Mouse (Mus musculus): ENCODE data around the gene Igf1r.
A peak's percentile ranks its signal among the peaks of the same experiment; 100 is the strongest.

Igf1r gene

DNA sequence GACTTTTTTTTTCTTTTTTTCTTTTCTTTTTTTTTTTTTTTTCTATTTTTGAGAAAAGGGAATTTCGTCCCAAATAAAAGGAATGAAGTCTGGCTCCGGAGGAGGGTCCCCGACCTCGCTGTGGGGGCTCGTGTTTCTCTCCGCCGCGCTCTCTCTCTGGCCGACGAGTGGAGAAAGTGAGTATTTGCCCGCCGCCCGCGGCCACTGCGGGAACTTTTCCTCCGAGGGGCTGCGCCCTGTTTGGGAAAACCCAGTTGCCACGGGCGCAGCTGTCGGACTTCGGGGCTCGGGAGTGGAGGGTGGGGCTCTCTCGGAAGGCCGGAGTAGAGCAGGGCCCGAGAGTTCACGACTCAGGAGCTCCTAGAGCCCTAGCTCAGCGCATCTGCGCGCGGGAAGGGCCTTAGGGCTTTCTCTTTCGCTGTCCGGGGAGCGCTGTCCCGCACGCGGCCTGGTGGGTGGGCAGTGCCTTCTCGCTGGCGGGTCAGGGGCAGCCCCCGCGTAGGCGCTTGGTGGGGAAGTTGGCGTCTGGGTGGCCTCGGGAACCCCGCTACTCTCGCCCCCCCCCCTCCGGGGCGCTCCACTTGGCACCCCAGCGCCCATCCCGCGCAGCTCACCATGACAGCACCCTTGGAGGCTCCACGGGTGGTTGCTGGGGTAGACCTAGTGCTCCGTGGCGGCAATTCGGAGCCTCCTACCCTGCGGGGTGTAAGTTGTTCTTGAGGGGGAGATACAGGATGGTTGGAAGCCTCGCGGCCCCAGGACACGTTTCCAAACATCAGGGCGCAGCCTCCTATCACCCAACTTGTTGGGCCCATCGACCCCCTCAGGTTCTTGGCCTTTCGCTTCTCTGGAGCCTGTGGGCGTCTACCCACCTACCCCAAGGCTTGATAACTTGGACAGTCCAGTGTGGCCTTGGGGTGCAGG lies at the start of gene Igf1r:
Gene Igf1r, plus strand, starts transcription at position 51 of the 924 bp plus-strand sequence.
- DNase-seq (ENCODE audit: low spot score in 2 of 2), result peak; percentile 27 to 28

DNA sequence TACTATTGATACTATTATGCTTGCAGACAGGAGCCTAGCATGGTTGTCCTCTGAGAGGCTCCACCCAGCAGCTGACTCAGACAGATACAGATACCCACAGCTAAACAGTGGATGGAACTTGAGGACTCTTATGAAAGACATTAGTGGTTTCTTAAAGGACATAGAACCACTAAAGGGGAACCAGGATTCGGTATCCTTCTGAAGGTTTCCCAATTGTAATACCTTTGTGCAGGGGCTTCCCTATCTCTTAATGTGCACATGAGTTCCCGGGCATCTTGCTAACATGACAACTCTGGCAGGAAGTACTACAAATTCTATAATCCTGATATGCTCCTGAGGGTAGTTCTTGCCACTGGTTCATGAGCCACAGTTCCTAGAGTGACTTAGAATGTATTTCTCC lies 46.3 kb upstream of the Igf1r start:
- no peak for DNase-seq (ENCODE audit: low spot score in 2 of 2)

- no peak for DNase-seq (ENCODE audit: low spot score in 2 of 2)
These were observed 44.7 kb upstream of the Igf1r start for GRCm38 (mm10) chr7:67907786-67908400.

DNA sequence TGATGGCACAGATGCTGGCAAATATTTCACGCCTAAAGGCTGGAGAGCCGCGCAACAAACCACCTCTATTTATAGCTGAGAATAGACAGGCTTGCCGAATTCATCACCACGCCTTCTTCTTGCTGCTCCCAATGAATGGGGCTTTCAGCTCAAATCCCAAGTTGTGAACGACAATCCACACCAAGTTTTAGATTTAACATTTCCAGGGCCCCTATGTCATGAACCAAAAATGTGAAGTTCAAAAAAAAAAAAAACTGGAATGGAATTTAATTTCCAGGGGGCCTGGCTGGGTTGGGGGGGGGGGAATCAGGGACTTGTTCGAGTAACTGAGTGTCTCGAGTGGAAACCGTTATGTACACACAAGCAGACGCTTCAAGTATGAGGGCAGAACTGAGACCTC lies 42.1 kb upstream of the Igf1r start:
- no peak for DNase-seq (ENCODE audit: low spot score in 2 of 2)

DNA sequence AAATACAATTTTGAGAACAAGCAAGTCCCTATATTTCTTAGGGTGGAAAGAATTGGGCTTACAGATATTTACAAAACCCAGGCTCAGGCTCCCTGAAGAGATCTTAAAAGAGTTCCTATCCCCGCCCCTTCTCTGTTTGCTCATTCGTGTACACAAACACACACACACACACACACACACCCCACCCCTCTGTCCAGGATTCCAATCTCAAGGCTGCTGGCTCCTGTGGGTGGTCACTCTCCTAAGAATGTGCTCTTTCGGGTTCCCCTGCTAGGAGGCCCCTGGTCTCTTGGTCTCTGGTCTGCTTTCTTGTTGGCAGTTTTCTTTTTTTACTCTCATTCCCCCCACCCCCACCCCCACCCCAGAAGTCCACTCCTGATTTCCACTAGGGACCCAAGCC lies 41.7 kb upstream of the Igf1r start:
- no peak for DNase-seq (ENCODE audit: low spot score in 2 of 2)

DNA sequence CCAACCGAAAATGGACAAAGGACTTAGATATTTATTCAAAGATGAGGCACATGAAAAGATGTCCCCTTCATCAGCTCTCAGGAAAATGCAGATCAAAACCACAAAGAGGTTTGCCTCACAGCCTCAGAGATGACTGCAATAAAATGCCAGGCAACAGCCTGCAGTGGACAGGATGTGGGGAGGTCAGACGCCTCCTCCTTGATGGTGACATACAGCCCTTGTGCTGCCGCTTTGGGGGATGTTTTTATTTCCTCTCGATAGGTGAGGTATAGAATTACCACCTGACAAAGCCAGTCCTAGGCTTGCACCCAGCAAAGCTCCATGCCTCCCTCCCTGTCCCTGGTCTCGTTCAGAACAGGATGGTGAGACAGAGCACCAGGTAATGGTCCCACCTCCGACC lies 40.8 kb upstream of the Igf1r start:
- DNase-seq (ENCODE audit: low spot score in 2 of 2), result peak; percentile 57 to 75

DNA sequence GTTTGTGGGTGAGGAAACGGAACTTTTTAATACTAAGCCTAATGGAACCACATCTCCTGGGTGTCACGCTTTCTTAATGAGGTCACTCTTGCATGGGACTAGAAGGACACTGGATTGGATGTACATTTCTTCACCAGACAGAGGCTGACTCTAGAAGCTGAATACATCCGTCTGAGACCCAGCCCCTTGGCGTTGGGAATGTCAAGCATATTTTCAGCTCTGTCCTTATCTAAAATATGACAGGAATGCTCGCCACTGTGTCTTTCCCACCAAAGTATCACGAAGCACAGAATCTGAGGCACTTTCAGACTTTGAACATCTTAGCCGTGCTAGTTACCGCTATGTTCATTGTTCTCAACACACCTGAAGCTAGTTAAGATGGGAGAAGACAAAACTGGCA lies 35.7 kb upstream of the Igf1r start:
- DNase-seq (ENCODE audit: low spot score in 2 of 2), result no peak

- DNase-seq (ENCODE audit: low spot score in 2 of 2), result no peak
These were observed 34.9 kb upstream of the Igf1r start for GRCm38 (mm10) chr7:67917753-67918152.

GRCm38 (mm10) chr7:67919467-67919866 lies 33.2 kb upstream of the Igf1r start:
- no peak for DNase-seq (ENCODE audit: low spot score in 2 of 2)

GRCm38 (mm10) chr7:67924215-67924614 lies 28.4 kb upstream of the Igf1r start:
- no peak for DNase-seq (ENCODE audit: low spot score in 2 of 2)

DNA sequence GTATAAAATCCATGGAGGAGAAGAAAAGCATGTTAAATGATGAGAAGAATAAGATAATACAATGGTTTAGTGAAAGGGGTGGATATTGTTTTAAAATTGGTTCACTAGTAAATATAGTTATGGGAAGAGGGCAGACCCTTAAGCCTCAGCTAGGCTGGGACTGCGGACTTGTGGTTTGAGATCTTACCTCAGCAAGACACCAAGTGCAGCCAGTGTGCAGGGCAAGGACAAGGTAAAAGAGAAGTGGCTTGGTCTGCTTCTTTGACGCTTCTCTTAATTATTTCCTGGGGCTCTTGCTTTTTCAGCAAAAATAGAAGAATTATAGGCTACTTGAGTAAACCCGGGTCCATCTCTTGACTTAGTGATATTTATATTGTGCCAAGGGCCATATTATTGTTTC lies 22.5 kb upstream of the Igf1r start:
- no peak for DNase-seq (ENCODE audit: low spot score in 2 of 2)

DNA sequence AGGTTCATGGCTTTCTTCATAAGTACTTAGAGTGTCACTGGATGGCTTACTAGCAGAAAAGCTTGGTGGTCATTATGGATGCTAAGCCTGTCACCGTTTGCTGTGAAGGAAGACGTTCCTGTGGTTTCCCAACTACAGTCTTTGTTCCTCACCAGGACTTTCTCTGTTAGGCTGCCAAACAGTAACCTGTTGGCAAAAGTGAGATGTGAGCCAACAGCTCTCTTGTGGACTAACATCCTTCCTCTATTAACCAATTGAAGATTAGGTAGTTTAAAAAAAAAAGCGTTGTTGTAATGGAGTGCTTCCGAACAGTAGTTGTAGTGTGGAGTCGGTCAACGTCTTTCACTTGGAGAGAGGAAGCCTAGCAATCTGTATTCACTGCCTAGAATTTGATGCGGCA lies 15.8 kb upstream of the Igf1r start:
- no peak for DNase-seq (ENCODE audit: low spot score in 2 of 2)

DNA sequence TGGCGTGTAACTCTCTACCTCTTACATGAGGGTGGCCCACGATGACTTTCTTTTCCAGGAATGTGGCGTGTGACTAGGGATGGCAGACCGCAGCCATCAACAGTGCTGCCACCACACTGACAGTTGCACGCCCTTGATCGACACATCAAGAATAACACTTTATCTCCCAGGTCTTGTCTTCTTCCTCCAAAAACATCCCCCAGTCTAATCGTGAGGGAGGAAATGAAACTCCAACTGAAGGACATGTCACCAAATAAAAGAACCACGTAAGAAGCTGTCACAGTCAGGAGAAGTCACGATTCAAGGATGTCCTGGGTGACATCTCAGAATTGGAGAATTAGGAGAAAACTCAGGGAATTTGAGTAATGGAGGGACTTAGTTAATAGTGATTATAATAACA lies 8.8 kb upstream of the Igf1r start:
- DNase-seq (ENCODE audit: low spot score in 2 of 2), result no peak

GRCm38 (mm10) chr7:67946901-67947300 lies 5.7 kb upstream of the Igf1r start:
- DNase-seq (ENCODE audit: low spot score in 2 of 2), result no peak

GRCm38 (mm10) chr7:67950346-67950814 lies 2.2 kb upstream of the Igf1r start:
- no peak for DNase-seq (ENCODE audit: low spot score in 2 of 2)

GRCm38 (mm10) chr7:67950815-67951531 lies 1.7 kb upstream of the Igf1r start:
- DNase-seq (ENCODE audit: low spot score in 2 of 2), result peak; percentile 36 to 50

DNA sequence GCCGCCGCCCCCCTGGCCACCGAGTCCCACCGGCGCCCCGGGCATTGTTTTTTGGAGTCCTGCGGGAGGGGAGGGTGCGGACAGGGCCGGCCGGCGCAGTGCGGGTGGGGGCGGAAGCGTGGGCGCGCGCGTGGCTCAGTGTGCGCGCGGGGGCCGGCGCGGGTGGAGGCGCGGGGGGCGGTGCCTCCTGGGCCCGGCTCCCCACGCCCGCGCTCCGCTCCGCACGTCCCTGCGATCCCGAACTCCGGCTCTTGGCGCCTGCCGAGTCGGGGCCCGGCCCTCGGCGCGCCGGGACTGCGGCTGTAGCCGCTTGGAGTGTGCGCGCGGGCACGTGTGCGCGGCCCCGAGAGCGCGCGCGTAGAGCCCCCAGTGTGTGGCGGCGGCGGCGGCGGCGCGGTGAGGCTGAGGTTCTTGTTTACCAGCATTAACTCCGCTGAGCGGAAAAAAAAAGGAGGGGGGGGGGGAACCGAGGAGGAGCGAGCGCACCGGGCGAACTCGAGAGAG lies 1.0 kb upstream of the Igf1r start:
- DNase-seq (ENCODE audit: low spot score in 2 of 2), result peak; percentile 28 to 54

GRCm38 (mm10) chr7:67952036-67952681 lies 468 bp upstream of the Igf1r start:
- DNase-seq (ENCODE audit: low spot score in 2 of 2), result peak; percentile 12 to 20

GRCm38 (mm10) chr7:67953764-67954242 lies 1.2 kb downstream of the Igf1r start:
- peak; percentile 23 to 27 for DNase-seq (ENCODE audit: low spot score in 2 of 2)

GRCm38 (mm10) chr7:67954591-67955185 lies 2.1 kb downstream of the Igf1r start:
- no peak for DNase-seq (ENCODE audit: low spot score in 2 of 2)

- DNase-seq (ENCODE audit: low spot score in 2 of 2), result no peak
These were observed 2.6 kb downstream of the Igf1r start for GRCm38 (mm10) chr7:67955276-67955675.

Data from natural killer cell, adult 2 months (primary cell).